Mouse (Mus musculus): ENCODE data around the gene Ppil3. TPM values are rescaled to one million over a fixed set of nuclear protein-coding genes. Genes with fewer than 3 reads are reported as not detected.

Gene Ppil3
- polyA plus RNA-seq, 1 experiment from 2014 or later = 62.5 TPM

GRCm38 (mm10) chr1:58403745-58404144 lies 41.5 kb downstream of the Ppil3 start:
- WGBS = 90% methylated on average over 5 of the region's 5 CpGs

GRCm38 (mm10) chr1:58401396-58401795 lies 43.9 kb downstream of the Ppil3 start:
- WGBS = 95% methylated on average over 6 of the region's 6 CpGs
- Histone ChIP-seq H3K27me3 (ENCODE audit: low read depth, poor library complexity, severe bottlenecking) (no peaks in the 10 kb centered on the region), H3K4me1 (no peaks in the 10 kb centered on the region)

More at GRCm38 (mm10) chr1:58403745-58404144, 41.5 kb downstream of the Ppil3 start:
- H3K4me3 ChIP-seq = no peak overlapping the region
- H3K27me3 ChIP-seq (ENCODE audit: low read depth, poor library complexity, severe bottlenecking) = no peaks in the 10 kb centered on the region
- H3K27ac ChIP-seq (replicated peaks) = no peak overlapping the region
- no peak for DNase-seq (ENCODE audit: low spot score)
- H3K36me3 ChIP-seq = peaks cover 89% of the 10 kb centered on the region
- no peaks in the 10 kb centered on the region for H3K4me1 ChIP-seq
- H3K9me3 ChIP-seq (replicated peaks) = no peaks in the 10 kb centered on the region

GRCm38 (mm10) chr1:58397731-58398130 lies 47.6 kb downstream of the Ppil3 start:
- Histone ChIP-seq H3K4me1 (peaks cover 10% of the 10 kb centered on the region; the same call in 1 of the 2 replicates), H3K9me3 (replicated peaks) (no peaks in the 10 kb centered on the region), H3K27me3 (ENCODE audit: low read depth, poor library complexity, severe bottlenecking) (no peaks in the 10 kb centered on the region), H3K27ac (replicated peaks) (no peak overlapping the region), H3K4me3 (no peak overlapping the region), H3K36me3 (peaks cover 82% of the 10 kb centered on the region)
- no peak for DNase-seq (ENCODE audit: low spot score)
- 97% methylated on average over 6 of the region's 6 CpGs for whole genome bisulfite sequencing

More at GRCm38 (mm10) chr1:58401396-58401795, 43.9 kb downstream of the Ppil3 start:
- DNase-seq (ENCODE audit: low spot score) = no peak
- Histone ChIP-seq H3K4me3 (no peak overlapping the region), H3K36me3 (peaks cover 97% of the 10 kb centered on the region), H3K9me3 (replicated peaks) (no peaks in the 10 kb centered on the region), H3K27ac (replicated peaks) (no peak overlapping the region)

- 97% methylated on average over 1 of the region's 1 CpGs for WGBS
- Histone ChIP-seq H3K4me1 (peaks cover 19% of the 10 kb centered on the region), H3K27ac (replicated peaks) (no peak overlapping the region), H3K36me3 (peaks cover 67% of the 10 kb centered on the region), H3K4me3 (no peak overlapping the region), H3K9me3 (replicated peaks) (no peaks in the 10 kb centered on the region), H3K27me3 (ENCODE audit: low read depth, poor library complexity, severe bottlenecking) (no peaks in the 10 kb centered on the region)
- no peak for DNase-seq (ENCODE audit: low spot score)
Observed at GRCm38 (mm10) chr1:58396179-58396578, 49.1 kb downstream of the Ppil3 start.

GRCm38 (mm10) chr1:58395341-58395740 lies 49.9 kb downstream of the Ppil3 start:
- Histone ChIP-seq H3K27me3 (ENCODE audit: low read depth, poor library complexity, severe bottlenecking) (no peaks in the 10 kb centered on the region), H3K36me3 (peaks cover 59% of the 10 kb centered on the region), H3K4me1 (peaks cover 19% of the 10 kb centered on the region), H3K27ac (replicated peaks) (no peak overlapping the region), H3K4me3 (no peak overlapping the region), H3K9me3 (replicated peaks) (no peaks in the 10 kb centered on the region)
- whole genome bisulfite sequencing = 99% methylated on average over 3 of the region's 3 CpGs
- no peak for DNase-seq (ENCODE audit: low spot score)

GRCm38 (mm10) chr1:58393284-58394195 lies 51.7 kb downstream of the Ppil3 start:
- Histone ChIP-seq H3K27me3 (ENCODE audit: low read depth, poor library complexity, severe bottlenecking) (no peaks in the 10 kb centered on the region), H3K27ac (replicated peaks) (peak overlapping the region; percentile 99), H3K4me3 (peak overlapping the region; percentile 95), H3K36me3 (peaks cover 47% of the 10 kb centered on the region), H3K9me3 (replicated peaks) (no peaks in the 10 kb centered on the region), H3K4me1 (peaks cover 19% of the 10 kb centered on the region)
- 1% methylated on average over 82 of the region's 90 CpGs for WGBS
- DNase-seq (ENCODE audit: low spot score) = peak; percentile 59

- peak; percentile 95 for DNase-seq (ENCODE audit: low spot score)
- H3K36me3 ChIP-seq = peaks cover 39% of the 10 kb centered on the region
- no peaks in the 10 kb centered on the region for H3K27me3 ChIP-seq (ENCODE audit: low read depth, poor library complexity, severe bottlenecking)
- under 1% methylated on average over 58 of the region's 61 CpGs for WGBS
- H3K4me1 ChIP-seq = peaks cover 19% of the 10 kb centered on the region
- H3K4me3 ChIP-seq = peak within 1 kb of the TSS; percentile 95
- peak within 1 kb of the TSS; percentile 99 for H3K27ac ChIP-seq (replicated peaks)
- H3K9me3 ChIP-seq (replicated peaks) = no peaks in the 10 kb centered on the region
Observed at GRCm38 (mm10) chr1:58392652-58393283, 52.5 kb downstream of the Ppil3 start, which contains the start of gene Bzw1. Gene Bzw1, plus strand, starts transcription at chr1:58392898.

- under 1% methylated on average over 16 of the region's 16 CpGs for WGBS
- Histone ChIP-seq H3K4me1 (peaks cover 19% of the 10 kb centered on the region), H3K27ac (replicated peaks) (peak overlapping the region; percentile 99), H3K4me3 (peak overlapping the region; percentile 95), H3K36me3 (peaks cover 34% of the 10 kb centered on the region), H3K9me3 (replicated peaks) (no peaks in the 10 kb centered on the region), H3K27me3 (ENCODE audit: low read depth, poor library complexity, severe bottlenecking) (no peaks in the 10 kb centered on the region)
- DNase-seq (ENCODE audit: low spot score) = peak; percentile 57
Observed at GRCm38 (mm10) chr1:58392268-58392651, 53.0 kb downstream of the Ppil3 start.

- peak overlapping the region; percentile 95 for H3K4me3 ChIP-seq
- DNase-seq (ENCODE audit: low spot score) = peak; percentile 21
- H3K27me3 ChIP-seq (ENCODE audit: low read depth, poor library complexity, severe bottlenecking) = no peaks in the 10 kb centered on the region
- H3K36me3 ChIP-seq = peaks cover 31% of the 10 kb centered on the region
- H3K4me1 ChIP-seq = peaks cover 19% of the 10 kb centered on the region
- no peaks in the 10 kb centered on the region for H3K9me3 ChIP-seq (replicated peaks)
- 47% methylated on average over 19 of the region's 19 CpGs for WGBS
- H3K27ac ChIP-seq (replicated peaks) = peak overlapping the region; percentile 99
Observed at GRCm38 (mm10) chr1:58391421-58392267, 53.6 kb downstream of the Ppil3 start.

GRCm38 (mm10) chr1:58382586-58383281 lies 62.6 kb downstream of the Ppil3 start:
- no peak overlapping the region for H3K4me3 ChIP-seq
- 0 out of 2 replicates have a peak, but pooled peaks cover 5% of the 10 kb centered on the region for H3K36me3 ChIP-seq
- no peaks in the 10 kb centered on the region for H3K27me3 ChIP-seq (ENCODE audit: low read depth, poor library complexity, severe bottlenecking)
- no peak overlapping the region for H3K27ac ChIP-seq (replicated peaks)
- no peak for DNase-seq (ENCODE audit: low spot score)
- WGBS = 80% methylated on average over 5 of the region's 5 CpGs
- no peaks in the 10 kb centered on the region for H3K9me3 ChIP-seq (replicated peaks)
- no peaks in the 10 kb centered on the region for H3K4me1 ChIP-seq

Measured in midbrain, embryonic 10.5 days (tissue).